Mouse (Mus musculus) cortical plate, adult 2 months (tissue): ENCODE measurements around the gene Nradd.

ENCODE experiments used
- CTCF ChIP-seq: fragments of 200-500 bp; IDR thresholded peaks from 2 replicates; pipeline ENCODE4 v1.5.1; 2011; ENCODE audit warnings: mild to moderate bottlenecking, control low read depth, low read length; ENCODE audit not compliant: insufficient read depth; ENCODE audit errors: extremely low read depth
- POLR2A ChIP-seq: fragments of 200-500 bp; IDR thresholded peaks from 2 replicates; pipeline ENCODE4 v1.6.1; 2011; ENCODE audit warnings: mild to moderate bottlenecking, low read length, control low read depth; ENCODE audit not compliant: insufficient read depth; ENCODE audit errors: extremely low read depth

DNA sequence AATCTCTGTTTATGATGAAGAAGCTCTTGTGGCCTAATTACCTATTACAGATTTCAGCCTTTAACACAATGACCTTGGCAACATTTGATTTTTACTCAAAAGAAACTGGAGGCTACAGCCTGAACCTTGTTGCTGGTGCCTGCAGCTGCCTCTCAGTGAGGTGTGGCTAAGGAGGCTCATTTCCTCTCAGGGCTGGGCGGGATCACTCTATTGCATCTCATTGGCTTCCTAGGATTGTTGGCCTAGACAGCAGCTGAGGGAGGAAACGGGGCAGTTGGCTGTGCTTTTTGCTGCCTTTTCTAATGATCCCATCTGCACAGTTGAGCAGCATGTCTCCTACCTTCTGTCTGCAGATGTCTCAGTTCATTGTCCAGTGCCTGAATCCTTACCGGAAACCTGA lies 7.2 kb downstream of the Nradd start:
- TF ChIP-seq CTCF (no peak), POLR2A (no peak)
